In genomic region chr6:125271455-125272227, GRCm38 (mm10) we compare ENCODE assay signal across 8 mouse cellular contexts. TPM values are rescaled to one million over a fixed set of nuclear protein-coding genes. Genes with fewer than 3 reads are reported as not detected.
DNase-seq lines count a peak whose midpoint lies in the region; ATAC-seq lines count a peak whose summit lies in the region.

No protein-coding gene starts in this region.

- no peak overlapping the region for H3K9ac ChIP-seq in intestine, embryonic 14.5 days (ENCODE audit: low read length)

- H3K36me3 ChIP-seq in intestine, embryonic 14.5 days (ENCODE audit: control insufficient read depth, insufficient read depth, low read length) = no peaks in the 10 kb centered on the region

- intact Hi-C loops in left cerebral cortex, postnatal 14 days (cut with DNase I) = loop anchor here (1.0 to 10.0 kb wide), 3 partner anchors 52 to 333 kb away; partner anchors contain the start of gene Iffo1

- peak overlapping the region; percentile 44 for H3K4me2 ChIP-seq in intestine, embryonic 14.5 days (ENCODE audit: low read length)

- peak; percentile 87 for ATAC-seq in intestine, embryonic 14.5 days (replicated peaks; ENCODE audit: low FRiP score, low TSS enrichment, low read depth)

- H3K27ac ChIP-seq in intestine, embryonic 14.5 days (ENCODE audit: low read depth) = no peak overlapping the region

- DNase-seq in adrenal gland, adult (ENCODE audit: inconsistent age in 2 of 2, low spot score in 1 of 2) = peak; percentile 94 to 98
- peak; percentile 94 for DNase-seq in embryo, embryonic 10.5 days (ENCODE audit: low spot score)
- DNase-seq in gastrocnemius, postnatal 25 days = peak; percentile 89
- peak; percentile 95 for DNase-seq in intestine, embryonic 14.5 days (ENCODE audit: low spot score)
- DNase-seq in left cerebral cortex, postnatal 14 days (ENCODE audit: low spot score in 2 of 2) = peak; percentile 96
- peak; percentile 88 for DNase-seq in mesoderm, embryonic 11.5 days (ENCODE audit: low read depth, low spot score)
- peak; percentile 87 to 89 for DNase-seq in right cerebral cortex, postnatal 36 days (ENCODE audit: low spot score in 2 of 2)
- peak; percentile 86 for DNase-seq in yolk sac, embryonic 10.5 days (ENCODE audit: low spot score)

- no peaks in the 10 kb centered on the region for H3K27me3 ChIP-seq in intestine, embryonic 14.5 days (replicated peaks; ENCODE audit: control insufficient read depth, insufficient read depth, low read length)

- H3K4me1 ChIP-seq in intestine, embryonic 14.5 days (replicated peaks; ENCODE audit: control insufficient read depth, insufficient read depth, low read length) = peaks cover 4% of the 10 kb centered on the region

- H3K9me3 ChIP-seq in intestine, embryonic 14.5 days (ENCODE audit: control insufficient read depth, low read length) = no peaks in the 10 kb centered on the region

- 16% methylated on average over 17 of the region's 17 CpGs for WGBS in intestine, embryonic 14.5 days

- no peak overlapping the region for H3K4me3 ChIP-seq in intestine, embryonic 14.5 days (ENCODE audit: low read depth, low read length)

RNA-seq across cellular contexts. Expression of gene Tuba3a, which starts 14.2 kb away (rescaled TPM):
- total RNA-seq in gastrocnemius, postnatal 25 days (2021) = not detected
- polyA plus RNA-seq in intestine, embryonic 14.5 days (2014; fragmentation: Nextera tagmentation; extraction: Ambion mirVana) = 0.12 TPM in 1 of 2 replicates, not detected in the other
- total RNA-seq in left cerebral cortex, postnatal 14 days (2021) = not detected

RNA-seq across cellular contexts. Expression of gene Cd27, which starts 34.8 kb away (rescaled TPM):
- under 1 TPM; 0.43 to 0.51 TPM for total RNA-seq in gastrocnemius, postnatal 25 days (2021)
- polyA plus RNA-seq in intestine, embryonic 14.5 days (2014; fragmentation: Nextera tagmentation; extraction: Ambion mirVana) = 1.4 and 2.1 TPM in 2 replicates
- not detected for total RNA-seq in left cerebral cortex, postnatal 14 days (2021)

RNA-seq across cellular contexts. Expression of gene Tapbpl, which starts 40.0 kb away (rescaled TPM):
- total RNA-seq in gastrocnemius, postnatal 25 days (2021) = 1 to 10 TPM; 1.4 to 2.6 TPM
- polyA plus RNA-seq in intestine, embryonic 14.5 days (2014; fragmentation: Nextera tagmentation; extraction: Ambion mirVana) = 5.7 and 7.1 TPM in 2 replicates
- total RNA-seq in left cerebral cortex, postnatal 14 days (2021) = 1 to 10 TPM; 2.0 to 2.9 TPM

RNA-seq across cellular contexts. Expression of gene Ltbr, which starts 42.0 kb away (rescaled TPM):
- 10 to 100 TPM; 21.2 to 21.7 TPM for total RNA-seq in gastrocnemius, postnatal 25 days (2021)
- 67.4 and 67.8 TPM in 2 replicates for polyA plus RNA-seq in intestine, embryonic 14.5 days (2014; fragmentation: Nextera tagmentation; extraction: Ambion mirVana)
- 1 to 10 TPM; 8.8 to 9.3 TPM for total RNA-seq in left cerebral cortex, postnatal 14 days (2021)

RNA-seq across cellular contexts. Expression of gene Scnn1a, which starts 48.8 kb away (rescaled TPM):
- under 1 TPM; 0.10 to 0.19 TPM for total RNA-seq in gastrocnemius, postnatal 25 days (2021)
- 2.0 TPM in 2 replicates for polyA plus RNA-seq in intestine, embryonic 14.5 days (2014; fragmentation: Nextera tagmentation; extraction: Ambion mirVana)
- total RNA-seq in left cerebral cortex, postnatal 14 days (2021) = 1 to 10 TPM; 2.9 TPM
